Mouse (Mus musculus): Measurements from ENCODE around the gene Dnajc6. TPM values are rescaled to one million over a fixed set of nuclear protein-coding genes. Genes with fewer than 3 reads are reported as not detected.

Dnajc6 gene
- polyA plus RNA-seq, 1 experiment from 2014 or later, result 1.7 TPM

- no peak overlapping the region for H3K4me3 ChIP-seq
- 90% methylated on average over 15 of the region's 15 CpGs for WGBS
- no peaks in the 10 kb centered on the region for H3K9me3 ChIP-seq
- no peaks in the 10 kb centered on the region for H3K27me3 ChIP-seq (ENCODE audit: poor library complexity, severe bottlenecking)
- no peaks in the 10 kb centered on the region; the same call in 1 of the 2 replicates for H3K4me1 ChIP-seq
- no peak overlapping the region for H3K27ac ChIP-seq
- no peak for DNase-seq (ENCODE audit: extremely low spot score, low spot score)
- H3K36me3 ChIP-seq (replicated peaks), result peaks cover 46% of the 10 kb centered on the region
Measured at GRCm38 (mm10) chr4:101656056-101656455, 159.6 kb downstream of the Dnajc6 start.

- no peak for DNase-seq (ENCODE audit: extremely low spot score, low spot score)
Measured at GRCm38 (mm10) chr4:101656956-101657570, 160.6 kb downstream of the Dnajc6 start.

GRCm38 (mm10) chr4:101664160-101664750, 167.8 kb downstream of the Dnajc6 start:
- Histone ChIP-seq H3K9me3 (peaks cover 5% of the 10 kb centered on the region; the same call in 1 of the 2 replicates), H3K4me3 (no peak overlapping the region), H3K27me3 (ENCODE audit: poor library complexity, severe bottlenecking) (no peaks in the 10 kb centered on the region), H3K27ac (no peak overlapping the region), H3K4me1 (peaks cover 3% of the 10 kb centered on the region), H3K36me3 (replicated peaks) (peaks cover 45% of the 10 kb centered on the region)
- 70% methylated on average over 9 of the region's 9 CpGs for WGBS
- DNase-seq (ENCODE audit: extremely low spot score, low spot score), result peak; percentile 33

More at GRCm38 (mm10) chr4:101656956-101657570, 160.6 kb downstream of the Dnajc6 start:
- no peaks in the 10 kb centered on the region for H3K27me3 ChIP-seq (ENCODE audit: poor library complexity, severe bottlenecking)
- no peaks in the 10 kb centered on the region; the same call in 1 of the 2 replicates for H3K4me1 ChIP-seq
- no peak overlapping the region for H3K27ac ChIP-seq
- H3K36me3 ChIP-seq (replicated peaks), result peaks cover 55% of the 10 kb centered on the region
- WGBS, result 69% methylated on average over 6 of the region's 6 CpGs
- H3K9me3 ChIP-seq, result no peaks in the 10 kb centered on the region
- H3K4me3 ChIP-seq, result no peak overlapping the region

GRCm38 (mm10) chr4:101664766-101665165, 168.3 kb downstream of the Dnajc6 start:
- H3K4me3 ChIP-seq, result no peak overlapping the region
- no peak overlapping the region for H3K27ac ChIP-seq
- 93% methylated on average over 4 of the region's 4 CpGs for WGBS
- H3K27me3 ChIP-seq (ENCODE audit: poor library complexity, severe bottlenecking), result no peaks in the 10 kb centered on the region
- H3K4me1 ChIP-seq, result peaks cover 5% of the 10 kb centered on the region
- DNase-seq (ENCODE audit: extremely low spot score, low spot score), result no peak
- peaks cover 40% of the 10 kb centered on the region for H3K36me3 ChIP-seq (replicated peaks)
- H3K9me3 ChIP-seq, result peaks cover 5% of the 10 kb centered on the region; the same call in 1 of the 2 replicates

GRCm38 (mm10) chr4:101669161-101669560, 172.7 kb downstream of the Dnajc6 start:
- DNase-seq (ENCODE audit: extremely low spot score, low spot score), result no peak
- WGBS, result 69% methylated on average over 5 of the region's 5 CpGs
- Histone ChIP-seq H3K27ac (no peak overlapping the region), H3K36me3 (replicated peaks) (peaks cover 2% of the 10 kb centered on the region; the same call in 1 of the 2 replicates), H3K9me3 (peaks cover 5% of the 10 kb centered on the region; the same call in 1 of the 2 replicates), H3K4me3 (no peak overlapping the region), H3K4me1 (peaks cover 7% of the 10 kb centered on the region), H3K27me3 (ENCODE audit: poor library complexity, severe bottlenecking) (no peaks in the 10 kb centered on the region)

- Histone ChIP-seq H3K4me3 (no peak overlapping the region), H3K36me3 (replicated peaks) (peaks cover 1% of the 10 kb centered on the region; the same call in 1 of the 2 replicates), H3K27me3 (ENCODE audit: poor library complexity, severe bottlenecking) (no peaks in the 10 kb centered on the region), H3K4me1 (peaks cover 7% of the 10 kb centered on the region), H3K9me3 (peaks cover 5% of the 10 kb centered on the region; the same call in 1 of the 2 replicates), H3K27ac (no peak overlapping the region)
- DNase-seq (ENCODE audit: extremely low spot score, low spot score), result no peak
- WGBS, result 93% methylated on average over 5 of the region's 5 CpGs
Measured at GRCm38 (mm10) chr4:101669811-101670210, 173.4 kb downstream of the Dnajc6 start.

GRCm38 (mm10) chr4:101674790-101675189, 178.3 kb downstream of the Dnajc6 start:
- Histone ChIP-seq H3K9me3 (no peaks in the 10 kb centered on the region), H3K27ac (no peak overlapping the region)

GRCm38 (mm10) chr4:101675726-101676125, 179.3 kb downstream of the Dnajc6 start:
- Histone ChIP-seq H3K36me3 (replicated peaks) (no peaks in the 10 kb centered on the region), H3K27ac (no peak overlapping the region), H3K9me3 (no peaks in the 10 kb centered on the region), H3K27me3 (ENCODE audit: poor library complexity, severe bottlenecking) (no peaks in the 10 kb centered on the region), H3K4me1 (no peaks in the 10 kb centered on the region), H3K4me3 (no peak overlapping the region)
- WGBS, result 74% methylated on average over 4 of the region's 4 CpGs
- no peak for DNase-seq (ENCODE audit: extremely low spot score, low spot score)

More at GRCm38 (mm10) chr4:101674790-101675189, 178.3 kb downstream of the Dnajc6 start:
- Histone ChIP-seq H3K36me3 (replicated peaks) (no peaks in the 10 kb centered on the region), H3K4me3 (no peak overlapping the region), H3K27me3 (ENCODE audit: poor library complexity, severe bottlenecking) (no peaks in the 10 kb centered on the region), H3K4me1 (peaks cover 2% of the 10 kb centered on the region; the same call in 1 of the 2 replicates)
- whole genome bisulfite sequencing, result 85% methylated on average over 5 of the region's 5 CpGs
- no peak for DNase-seq (ENCODE audit: extremely low spot score, low spot score)

- no peak overlapping the region for H3K4me3 ChIP-seq
- H3K27ac ChIP-seq, result no peak overlapping the region
- H3K27me3 ChIP-seq (ENCODE audit: poor library complexity, severe bottlenecking), result no peaks in the 10 kb centered on the region
- WGBS, result 90% methylated on average over 4 of the region's 4 CpGs
- no peaks in the 10 kb centered on the region for H3K4me1 ChIP-seq
- no peak for DNase-seq (ENCODE audit: extremely low spot score, low spot score)
- H3K9me3 ChIP-seq, result no peaks in the 10 kb centered on the region
- no peaks in the 10 kb centered on the region for H3K36me3 ChIP-seq (replicated peaks)
Measured at GRCm38 (mm10) chr4:101682620-101683019, 186.2 kb downstream of the Dnajc6 start.

- DNase-seq (ENCODE audit: extremely low spot score, low spot score), result no peak
- H3K9me3 ChIP-seq, result no peaks in the 10 kb centered on the region
- H3K4me3 ChIP-seq, result no peak overlapping the region
- H3K27me3 ChIP-seq (ENCODE audit: poor library complexity, severe bottlenecking), result no peaks in the 10 kb centered on the region
- 83% methylated on average over 3 of the region's 3 CpGs for WGBS
- H3K27ac ChIP-seq, result no peak overlapping the region
- no peaks in the 10 kb centered on the region for H3K36me3 ChIP-seq (replicated peaks)
- no peaks in the 10 kb centered on the region for H3K4me1 ChIP-seq
Measured at GRCm38 (mm10) chr4:101683086-101683485, 186.6 kb downstream of the Dnajc6 start.

GRCm38 (mm10) chr4:101684821-101685220, 188.4 kb downstream of the Dnajc6 start:
- DNase-seq (ENCODE audit: extremely low spot score, low spot score), result no peak

GRCm38 (mm10) chr4:101686227-101686810, 189.9 kb downstream of the Dnajc6 start:
- Histone ChIP-seq H3K27ac (no peak overlapping the region), H3K4me3 (no peak overlapping the region), H3K36me3 (replicated peaks) (no peaks in the 10 kb centered on the region), H3K9me3 (no peaks in the 10 kb centered on the region), H3K4me1 (no peaks in the 10 kb centered on the region), H3K27me3 (ENCODE audit: poor library complexity, severe bottlenecking) (no peaks in the 10 kb centered on the region)
- no peak for DNase-seq (ENCODE audit: extremely low spot score, low spot score)
- WGBS, result 85% methylated on average over 13 of the region's 13 CpGs

More at GRCm38 (mm10) chr4:101684821-101685220, 188.4 kb downstream of the Dnajc6 start:
- no peaks in the 10 kb centered on the region for H3K27me3 ChIP-seq (ENCODE audit: poor library complexity, severe bottlenecking)
- no peaks in the 10 kb centered on the region for H3K36me3 ChIP-seq (replicated peaks)
- 74% methylated on average over 3 of the region's 3 CpGs for WGBS
- no peak overlapping the region for H3K27ac ChIP-seq
- H3K4me3 ChIP-seq, result no peak overlapping the region
- H3K9me3 ChIP-seq, result no peaks in the 10 kb centered on the region
- no peaks in the 10 kb centered on the region for H3K4me1 ChIP-seq

- H3K4me3 ChIP-seq, result no peak overlapping the region
- H3K36me3 ChIP-seq (replicated peaks), result no peaks in the 10 kb centered on the region
- H3K27me3 ChIP-seq (ENCODE audit: poor library complexity, severe bottlenecking), result no peaks in the 10 kb centered on the region
- H3K9me3 ChIP-seq, result no peaks in the 10 kb centered on the region
- no peak overlapping the region for H3K27ac ChIP-seq
- H3K4me1 ChIP-seq, result no peaks in the 10 kb centered on the region
- WGBS, result 89% methylated on average over 4 of the region's 4 CpGs
- no peak for DNase-seq (ENCODE audit: extremely low spot score, low spot score)
Measured at GRCm38 (mm10) chr4:101689241-101689640, 192.8 kb downstream of the Dnajc6 start.
